Mouse (Mus musculus): ENCODE measurements around the gene Sox11. TPM values are rescaled to one million over a fixed set of nuclear protein-coding genes. Genes with fewer than 3 reads are reported as not detected.

Gene Sox11
- polyA plus RNA-seq, 1 experiment from 2014 or later = 618 TPM

GRCm38 (mm10) chr12:27293208-27293607, 49.2 kb downstream of the Sox11 start:
- no peak overlapping the region for H3K4me3 ChIP-seq (ENCODE audit: low read depth, low read length)
- WGBS = 33% methylated on average over 1 of the region's 1 CpGs
- H3K4me2 ChIP-seq = no peak overlapping the region
- DNase-seq (ENCODE audit: low spot score, missing footprints) (no peak), ATAC-seq (ENCODE audit: low FRiP score) (0 out of 2 replicates have a peak, but pooled peaks have one; percentile 11)
- H3K36me3 ChIP-seq (ENCODE audit: control insufficient read depth, insufficient read depth, low read length) = no peaks in the 10 kb centered on the region
- no peaks in the 10 kb centered on the region for H3K27me3 ChIP-seq (ENCODE audit: control insufficient read depth, insufficient read depth, low read length)
- no peaks in the 10 kb centered on the region for H3K9me3 ChIP-seq (ENCODE audit: control insufficient read depth, low read length)
- H3K4me1 ChIP-seq (ENCODE audit: control insufficient read depth, insufficient read depth, low read length) = no peaks in the 10 kb centered on the region
- H3K9ac ChIP-seq (ENCODE audit: low read length) = no peak overlapping the region
- H3K27ac ChIP-seq (ENCODE audit: low read depth, low read length) = no peak overlapping the region

All from midbrain, embryonic 11.5 days (tissue).